Mouse (Mus musculus) MEL (cell line): Measurements from ENCODE around the gene Gm10563.

Experiments
- CTCF ChIP-seq, 3 experiments: IDR thresholded peaks in 2 of 3; conservative IDR thresholded peaks in 1 of 3; 2 replicates each; pipeline ENCODE4 v1.5.1; 2011 to 2012; ENCODE audit warnings: low read length in 3 of 3, low read depth in 2 of 3, mild to moderate bottlenecking in 2 of 3, improper control_type of control experiment in 1 of 3, inconsistent platforms in 1 of 3, mixed read lengths in 1 of 3, moderate library complexity in 1 of 3; ENCODE audit not compliant: control insufficient read depth in 1 of 3, insufficient read depth in 1 of 3, poor library complexity in 1 of 3, severe bottlenecking in 1 of 3
- MYC ChIP-seq: IDR thresholded peaks from 2 replicates; pipeline ENCODE4 v1.6.1; 2011; ENCODE audit warnings: low read depth, mild to moderate bottlenecking, low read length, improper control_type of control experiment, moderate library complexity
- POLR2A ChIP-seq, 2 experiments: IDR thresholded peaks; 2 replicates each; pipeline ENCODE4 v1.6.1; 2011 to 2012; ENCODE audit warnings: low read length in 2 of 2, mild to moderate bottlenecking in 2 of 2, control low read depth in 1 of 2, improper control_type of control experiment in 1 of 2, low read depth in 1 of 2, moderate library complexity in 1 of 2; ENCODE audit not compliant: control insufficient read depth in 1 of 2, insufficient read depth in 1 of 2, poor library complexity in 1 of 2

DNA sequence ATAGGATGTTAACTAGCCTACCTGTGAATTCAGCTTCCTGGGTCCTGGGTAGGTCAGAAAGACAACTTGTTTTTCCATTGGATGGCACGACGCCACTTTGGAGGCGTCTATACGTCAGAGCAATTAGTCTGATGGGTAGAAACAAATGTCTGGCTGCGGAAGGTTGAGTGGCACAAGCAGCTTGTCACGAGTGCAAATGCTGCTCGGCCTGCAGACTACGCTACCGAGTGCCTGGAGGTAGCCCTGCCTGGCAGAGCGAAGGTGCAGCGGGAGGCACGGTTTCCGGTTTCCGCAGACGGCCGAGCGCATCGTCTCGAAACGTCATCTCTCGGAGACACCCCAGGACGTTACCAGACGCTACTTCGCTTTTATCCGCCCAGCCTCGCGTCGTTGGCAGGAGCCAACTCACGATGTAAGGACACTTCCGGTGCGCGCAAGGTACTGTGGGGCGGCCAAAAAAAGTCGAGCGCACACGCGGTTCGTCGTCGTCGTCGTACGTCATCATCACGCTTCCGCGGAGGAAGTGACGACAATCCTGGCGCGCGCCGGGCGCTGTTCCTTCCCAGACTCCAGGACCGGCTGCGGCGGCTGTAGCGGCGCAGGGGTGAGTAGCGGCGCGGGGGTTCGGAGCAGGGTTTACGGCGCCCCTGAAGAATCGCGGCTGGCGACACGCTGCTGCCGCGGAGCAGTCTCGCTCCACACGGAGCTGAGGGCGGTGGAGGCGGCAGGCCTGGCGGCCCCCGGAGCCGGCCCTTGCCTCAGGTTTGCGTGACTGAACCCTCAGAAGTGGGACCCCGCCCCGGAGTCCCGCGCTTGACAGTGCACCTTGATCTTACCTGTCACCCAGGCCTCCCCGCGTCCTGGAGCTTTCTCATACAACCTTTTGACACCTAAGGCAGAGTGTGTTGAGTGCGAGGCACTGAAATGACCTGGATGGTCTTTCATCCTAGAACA, 20.6 kb downstream of the Gm10563 start, which contains the start of gene Cdk11b:
- TF ChIP-seq POLR2A (IDR thresholded peaks at IDR 0.05; ENCODE audit: control insufficient read depth in 1 of 2, insufficient read depth in 1 of 2, low read depth in 1 of 2, low read length in 2 of 2, poor library complexity in 1 of 2) (peak; percentile 73 to 96), CTCF (IDR thresholded peaks at IDR 0.05 in 2 of 3, conservative IDR thresholded peaks at IDR 0.05 in 1 of 3; ENCODE audit: control insufficient read depth in 1 of 3, insufficient read depth in 1 of 3, low read depth in 2 of 3, low read length in 3 of 3, poor library complexity in 1 of 3, severe bottlenecking in 1 of 3) (no peak), MYC (peak; percentile 91)
